Mouse (Mus musculus): ENCODE measurements at regions not wholly inside any gene's neighbourhood (a gene's known extent, or its start where the extent isn't known, plus 50 kb on each side); places are given as distances from the start of the nearest gene placed in this dataset.

- DNase-seq (ENCODE audit: low read depth in 2 of 2, low spot score in 2 of 2), result no peak
Measured at GRCm38 (mm10) chr8:114052426-114052825, 80.9 kb upstream of the Nudt7 start.

GRCm38 (mm10) chr8:114063566-114063965 is 69.8 kb upstream of the Nudt7 start:
- no peak for DNase-seq (ENCODE audit: low read depth in 2 of 2, low spot score in 2 of 2)

DNA sequence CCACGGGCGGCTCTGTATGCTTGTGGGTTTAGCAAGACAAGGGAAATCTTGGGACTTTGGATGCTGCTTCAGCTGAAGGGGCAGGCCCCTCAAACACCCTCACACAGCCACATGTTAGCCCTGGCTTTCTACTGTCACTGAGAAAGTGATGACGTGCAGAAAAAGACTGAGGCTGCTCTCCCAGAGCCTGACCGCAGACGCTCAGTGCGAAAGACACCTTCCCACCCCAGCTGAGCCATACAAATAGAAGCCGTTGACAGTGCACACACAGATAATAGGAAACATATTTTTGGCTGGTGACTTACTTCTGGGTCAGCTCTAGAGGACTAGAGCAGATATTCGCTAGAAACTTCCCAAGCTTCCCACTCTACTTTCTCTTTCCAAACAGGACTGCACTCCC is 61.0 kb upstream of the Nudt7 start:
- DNase-seq (ENCODE audit: low read depth in 2 of 2, low spot score in 2 of 2), result no peak

DNA sequence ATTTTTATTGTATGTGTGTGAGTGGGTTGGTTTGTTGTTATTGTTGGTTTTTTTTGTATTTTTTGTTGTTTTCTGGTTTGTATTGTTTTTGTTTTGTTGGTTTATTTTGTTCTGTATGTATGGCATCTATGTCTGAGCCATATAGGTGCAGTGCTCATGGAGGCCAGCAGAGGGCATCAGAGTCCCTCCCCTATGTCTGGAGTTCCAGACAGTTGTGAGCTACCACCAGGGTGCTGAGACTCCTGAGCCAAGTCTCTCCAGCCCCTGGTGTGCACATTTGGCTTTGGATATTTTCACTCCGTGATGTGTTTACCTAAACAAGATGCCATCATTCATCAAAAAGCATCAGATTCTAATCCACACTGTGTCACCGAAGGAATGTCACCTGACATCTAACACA is 59.2 kb upstream of the Nudt7 start:
- peak; percentile 1 to 2 for DNase-seq (ENCODE audit: low read depth in 2 of 2, low spot score in 2 of 2)

DNA sequence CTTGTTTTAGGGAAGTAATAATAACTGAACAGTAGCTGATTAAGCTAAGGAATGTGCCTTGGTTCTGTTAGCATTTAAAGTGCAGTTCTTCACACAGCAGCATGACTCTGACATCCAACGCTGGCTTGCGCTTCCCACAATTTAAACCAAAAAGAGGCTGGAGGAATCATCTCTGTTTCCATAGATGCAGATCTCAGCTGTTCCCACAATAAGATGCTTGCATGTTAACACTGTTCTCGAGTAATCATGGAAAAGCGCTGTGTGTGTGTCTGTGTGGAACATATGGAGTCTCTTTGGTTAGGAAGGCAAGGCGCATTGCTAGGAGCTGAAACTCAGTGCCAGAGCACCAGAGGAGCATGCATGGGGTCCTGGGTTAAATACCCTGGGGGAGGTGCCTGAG is 56.7 kb upstream of the Nudt7 start:
- DNase-seq (ENCODE audit: low read depth in 2 of 2, low spot score in 2 of 2), result no peak

DNA sequence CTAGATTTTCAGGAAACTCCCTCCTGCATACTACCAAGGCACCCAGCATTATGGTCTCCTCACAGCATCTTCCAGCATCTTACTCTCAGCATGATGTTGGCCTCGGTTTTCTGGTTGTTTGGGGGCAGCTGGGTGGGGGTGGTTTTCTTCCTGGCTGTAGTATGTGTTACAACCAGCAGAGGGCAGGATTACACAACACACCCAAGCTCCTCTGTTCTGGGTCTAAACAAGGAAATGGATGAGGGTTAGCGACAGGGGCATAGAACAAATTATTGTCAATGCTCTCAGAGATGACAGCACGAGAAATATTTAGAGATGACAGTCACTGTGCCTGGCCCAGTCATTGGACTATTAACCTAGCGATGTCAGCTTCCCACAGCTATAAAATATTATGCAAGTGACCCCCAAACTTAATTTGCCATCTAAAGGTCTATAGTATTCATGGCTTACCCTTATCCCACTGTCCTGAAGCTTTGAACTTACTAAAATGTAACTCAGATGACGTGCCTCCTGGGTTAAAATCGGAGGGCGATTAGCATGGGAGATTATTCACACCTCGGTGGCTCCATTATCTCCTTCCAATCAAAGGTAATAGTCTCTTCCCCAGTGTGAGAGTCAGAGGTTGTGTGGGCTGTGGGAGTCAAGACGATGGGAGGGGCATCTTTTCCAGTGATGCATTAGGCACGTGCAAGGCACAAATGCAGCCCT is 52.2 kb upstream of the Nudt7 start:
- peak in 1 of 2 experiments; percentile 3 for DNase-seq (ENCODE audit: low read depth in 2 of 2, low spot score in 2 of 2)

DNA sequence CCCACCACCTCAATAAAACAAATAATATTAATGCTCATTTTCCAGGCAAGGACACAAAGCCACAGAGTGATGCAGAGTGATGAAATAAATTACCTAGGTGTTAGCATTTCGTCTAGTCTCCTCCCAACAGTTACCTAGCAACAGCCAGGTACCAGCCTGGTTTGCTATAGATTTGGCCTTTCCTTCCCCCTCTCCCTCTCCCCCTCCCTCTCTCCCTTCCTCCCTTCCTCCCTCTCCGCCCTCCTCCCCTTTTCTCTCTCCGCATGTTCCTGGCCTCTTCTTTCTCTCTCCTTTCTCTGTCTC is 51.6 kb upstream of the Nudt7 start:
- DNase-seq (ENCODE audit: low read depth in 2 of 2, low spot score in 2 of 2), result no peak

Data from CD8-positive naive resting alpha-beta T cell, adult 2 months (primary cell).